Mouse (Mus musculus) heart, embryonic 14.5 days (tissue): Measurements from ENCODE around the gene Ddx41. TPM values are rescaled to one million over a fixed set of nuclear protein-coding genes. Genes with fewer than 3 reads are reported as not detected.
A peak's percentile ranks its signal among the peaks of the same experiment; 100 is the strongest.

Source experiments
- ATAC-seq: fragments of 200-750 bp; cut with Nextera tagmentation; 2 replicates; pipeline ENCODE4 v1.8.0; 2017; ENCODE audit warnings: low read depth, moderate TSS enrichment; ENCODE audit not compliant: insufficient number of reproducible peaks, insufficient read depth, low FRiP score
- H3K27ac ChIP-seq, 2 experiments: fragments of 200-500 bp in 1 of 2; fragments of 300-500 bp in 1 of 2; sonication (generic) in 1 of 2; replicated peaks in 1 of 2; 2 replicates each; pipeline ENCODE4 v1.5.1; 2012 to 2014; ENCODE audit warnings: low read depth in 2 of 2, low read length in 2 of 2, control low read depth in 1 of 2, mild to moderate bottlenecking in 1 of 2, mixed read lengths in 1 of 2; ENCODE audit not compliant: control insufficient read depth in 1 of 2, insufficient read depth in 1 of 2
- H3K27me3 ChIP-seq: fragments of 300-500 bp; sonication (generic); 2 replicates; pipeline ENCODE4 v1.6.1; 2014; ENCODE audit warnings: mild to moderate bottlenecking, low read length, control low read depth; ENCODE audit not compliant: control insufficient read depth, insufficient read depth
- H3K36me3 ChIP-seq: fragments of 300-500 bp; sonication (generic); 2 replicates; pipeline ENCODE4 v1.6.1; 2014; ENCODE audit warnings: mild to moderate bottlenecking, control low read depth, low read length, mixed read lengths; ENCODE audit not compliant: control insufficient read depth, insufficient read depth
- H3K4me1 ChIP-seq, 2 experiments: fragments of 200-500 bp in 1 of 2; fragments of 300-500 bp in 1 of 2; sonication (generic) in 1 of 2; 2 replicates each; pipeline ENCODE4 v1.6.1; 2012 to 2014; ENCODE audit warnings: low read length in 2 of 2, control low read depth in 1 of 2, mixed read lengths in 1 of 2; ENCODE audit not compliant: control insufficient read depth in 2 of 2, insufficient read depth in 2 of 2
- H3K4me2 ChIP-seq: fragments of 300-500 bp; sonication (generic); 2 replicates; pipeline ENCODE4 v1.6.1; 2014; ENCODE audit warnings: mild to moderate bottlenecking, low read length
- H3K4me3 ChIP-seq, 2 experiments: fragments of 200-500 bp in 1 of 2; fragments of 300-500 bp in 1 of 2; sonication (generic) in 1 of 2; 2 replicates each; pipeline ENCODE4 v1.5.1; 2012 to 2014; ENCODE audit warnings: low read length in 2 of 2, mild to moderate bottlenecking in 2 of 2, control low read depth in 1 of 2, low read depth in 1 of 2, moderate library complexity in 1 of 2; ENCODE audit not compliant: control insufficient read depth in 1 of 2, insufficient read depth in 1 of 2
- H3K9ac ChIP-seq: fragments of 300-500 bp; sonication (generic); 2 replicates; pipeline ENCODE4 v1.6.1; 2014; ENCODE audit warnings: mild to moderate bottlenecking, low read length
- H3K9me3 ChIP-seq: fragments of 300-500 bp; sonication (generic); 2 replicates; pipeline ENCODE4 v1.6.1; 2016; ENCODE audit warnings: low read length, control low read depth; ENCODE audit not compliant: control insufficient read depth
- WGBS: fragments of 180-500 bp; shearing (Covaris S2); extraction: QIAGEN DNeasy Blood & Tissue Kit; methylation state at CpG from one replicate; pipeline ENCODE4 v1.1.7; 2014; 5-methylcytosine and 5-hydroxymethylcytosine counted together
- microRNA-seq: library from miRNA; unstranded; fragments of <30 nt; microRNA quantifications from one replicate; pipeline ENCODE4, GENCODE M21; 2016
- polyA plus RNA-seq: library from polyadenylated mRNA; unstranded; fragments of >200 nt; fragmentation: Nextera tagmentation; extraction: Ambion mirVana; gene quantifications from 2 replicates; pipeline ENCODE4 v1.2.1, GENCODE M21; 2014

Gene Ddx41
- polyA plus RNA-seq, 1 experiment from 2014 or later = 28.9 TPM

GRCm38 (mm10) chr13:55483593-55483992, 52.9 kb downstream of the Ddx41 start:
- peaks cover 56% of the 10 kb centered on the region for H3K27me3 ChIP-seq
- H3K36me3 ChIP-seq = peaks cover 40% of the 10 kb centered on the region
- H3K9me3 ChIP-seq = no peaks in the 10 kb centered on the region
- WGBS = 64% methylated on average over 15 of the region's 15 CpGs
- H3K9ac ChIP-seq = no peak overlapping the region
- H3K4me1 ChIP-seq = peaks cover 25 to 46% of the 10 kb centered on the region in 2 experiments; a peak in 3 of 4 replicates
- ATAC-seq = no peak
- H3K27ac ChIP-seq = 0 out of 4 replicates have a peak overlapping the region, but pooled peaks of 1 of the 2 experiments have one; percentile 50
- H3K4me2 ChIP-seq = 0 out of 2 replicates have a peak overlapping the region, but pooled peaks have one; percentile 18
- H3K4me3 ChIP-seq = no peak overlapping the region

GRCm38 (mm10) chr13:55483071-55483470, 53.4 kb downstream of the Ddx41 start:
- H3K4me2 ChIP-seq = 0 out of 2 replicates have a peak overlapping the region, but pooled peaks have one; percentile 18
- ATAC-seq = no peak
- H3K4me1 ChIP-seq = peaks cover 25 to 43% of the 10 kb centered on the region in 2 experiments; a peak in 3 of 4 replicates

GRCm38 (mm10) chr13:55482542-55482941, 53.9 kb downstream of the Ddx41 start:
- peaks cover 25 to 42% of the 10 kb centered on the region in 2 experiments; a peak in 3 of 4 replicates for H3K4me1 ChIP-seq

More at GRCm38 (mm10) chr13:55483071-55483470, 53.4 kb downstream of the Ddx41 start:
- H3K9me3 ChIP-seq = no peaks in the 10 kb centered on the region
- peaks cover 40% of the 10 kb centered on the region for H3K36me3 ChIP-seq
- H3K4me3 ChIP-seq = no peak overlapping the region
- peaks cover 51% of the 10 kb centered on the region for H3K27me3 ChIP-seq
- H3K9ac ChIP-seq = no peak overlapping the region
- WGBS = 33% methylated on average over 9 of the region's 9 CpGs
- H3K27ac ChIP-seq = peak overlapping the region; percentile 44 to 50; a peak in 1 of 4 replicates

More at GRCm38 (mm10) chr13:55482542-55482941, 53.9 kb downstream of the Ddx41 start:
- Histone ChIP-seq H3K9ac (no peak overlapping the region), H3K36me3 (peaks cover 43% of the 10 kb centered on the region), H3K27ac (peak overlapping the region; percentile 44 to 50; a peak in 2 of 4 replicates), H3K4me3 (no peak overlapping the region), H3K27me3 (peaks cover 52% of the 10 kb centered on the region), H3K4me2 (no peak overlapping the region), H3K9me3 (no peaks in the 10 kb centered on the region)
- ATAC-seq = no peak
- 52% methylated on average over 7 of the region's 7 CpGs for WGBS

Small RNA genes within 50 kb of the gene (microRNA-seq; reads per million reads assigned to microRNA genes)
- gene Mir6945 = 5.9 reads per million, percentile 16 among the genes with 10 or more reads in this experiment

Other genes starting within 250 kb of the Ddx41 start
- 369 and 389 TPM in 2 replicates for gene Prelid1, start 216.2 kb downstream of the Ddx41 start, polyA plus RNA-seq
- 73.1 and 78.7 TPM in 2 replicates for gene Rab24, start 214.7 kb downstream of the Ddx41 start, polyA plus RNA-seq
- 20.4 and 22.3 TPM in 2 replicates for gene Mxd3, start 206.8 kb downstream of the Ddx41 start, polyA plus RNA-seq
- 69.5 and 73.6 TPM in 2 replicates for gene Lman2, start 173.9 kb downstream of the Ddx41 start, polyA plus RNA-seq
- 0.45 and 0.50 TPM in 2 replicates for gene Rgs14, start 166.9 kb downstream of the Ddx41 start, polyA plus RNA-seq
- gene Slc34a1, start 138.5 kb downstream of the Ddx41 start, polyA plus RNA-seq = not detected in 2 replicates
- not detected in 2 replicates for gene Pfn3, start 121.4 kb downstream of the Ddx41 start, polyA plus RNA-seq
- not detected in 2 replicates for gene F12, start 109.9 kb downstream of the Ddx41 start, polyA plus RNA-seq
- gene Grk6, start 91.6 kb downstream of the Ddx41 start, polyA plus RNA-seq = 20.6 and 23.6 TPM in 2 replicates
- 0.24 and 0.30 TPM in 2 replicates for gene Prr7, start 72.4 kb downstream of the Ddx41 start, polyA plus RNA-seq
- 51.8 and 53.5 TPM in 2 replicates for gene Dbn1, start 48.5 kb downstream of the Ddx41 start, polyA plus RNA-seq
- 329 and 370 TPM in 2 replicates for gene Pdlim7, start 23.0 kb downstream of the Ddx41 start, polyA plus RNA-seq
- gene Dok3, start 7.4 kb downstream of the Ddx41 start, polyA plus RNA-seq = 1.3 and 1.4 TPM in 2 replicates
- gene Fam193b, start 34.5 kb upstream of the Ddx41 start, polyA plus RNA-seq = 16.8 and 19.5 TPM in 2 replicates
- gene Tmed9, start 37.1 kb upstream of the Ddx41 start, polyA plus RNA-seq = 35.0 and 58.4 TPM in 2 replicates
- gene B4galt7, start 63.2 kb upstream of the Ddx41 start, polyA plus RNA-seq = 16.4 and 17.2 TPM in 2 replicates
- 35.3 and 41.2 TPM in 2 replicates for gene Caml, start 86.3 kb upstream of the Ddx41 start, polyA plus RNA-seq
- gene Ddx46, start 98.4 kb upstream of the Ddx41 start, polyA plus RNA-seq = 22.0 and 22.8 TPM in 2 replicates
- 74.8 and 75.4 TPM in 2 replicates for gene B230219D22Rik, start 156.5 kb upstream of the Ddx41 start, polyA plus RNA-seq
- gene Txndc15, start 178.0 kb upstream of the Ddx41 start, polyA plus RNA-seq = 69.6 and 70.5 TPM in 2 replicates
- 58.7 and 65.0 TPM in 2 replicates for gene Pcbd2, start 190.7 kb upstream of the Ddx41 start, polyA plus RNA-seq
- not detected in 2 replicates for gene Catsper3, start 247.9 kb upstream of the Ddx41 start, polyA plus RNA-seq